Mouse (Mus musculus): Measurements from ENCODE around the gene Taf1b.
"Not testable (repeated sequence)": the region's sequence is repeated elsewhere in the genome, so short reads cannot be mapped to it uniquely, and the experiment has no call there.

GRCm38 (mm10) chr12:24498841-24499485, 804 bp downstream of the Taf1b start:
- not testable (repeated sequence) for TF ChIP-seq POLR2A (IDR thresholded peaks at IDR 0.05; ENCODE audit: borderline replicate concordance, low read depth, low read length); CTCF (IDR thresholded peaks at IDR 0.05; ENCODE audit: low read depth, low read length)

Measured in bone marrow macrophage, adult 2 months (primary cell).